Mouse (Mus musculus): Measurements from ENCODE around the gene Csrnp3. TPM values are rescaled to one million over a fixed set of nuclear protein-coding genes. Genes with fewer than 3 reads are reported as not detected.

Gene Csrnp3
- polyA plus RNA-seq, 1 experiment from 2014 or later: 60.5 TPM

DNA sequence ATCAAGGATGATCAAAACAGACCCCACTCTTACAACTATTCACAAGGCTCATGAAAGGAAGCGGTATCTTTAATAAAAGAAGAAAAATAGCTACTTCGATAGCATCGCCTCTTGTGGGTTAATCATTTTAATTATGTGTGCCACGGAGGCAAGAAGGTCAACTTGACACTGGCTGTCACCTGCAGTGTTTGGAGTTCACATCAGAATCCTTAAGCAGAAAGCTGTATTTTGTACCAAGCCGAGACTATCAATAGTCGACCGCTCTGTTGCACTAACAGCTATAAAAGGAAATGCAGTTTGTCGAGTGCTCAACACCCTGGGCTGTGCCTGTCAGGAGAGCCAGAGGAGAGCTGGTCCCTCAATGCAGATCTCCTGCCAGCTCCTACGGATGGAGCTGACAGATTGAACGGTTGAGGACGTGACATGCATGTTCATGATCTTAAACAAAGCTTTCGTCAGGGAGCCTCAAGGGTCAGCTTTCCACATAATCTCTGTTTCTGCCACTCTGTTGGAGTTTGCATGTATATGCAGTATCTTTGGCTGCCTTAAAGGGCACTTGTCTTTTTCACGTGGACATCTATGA is 149.4 kb downstream of the Csrnp3 start:
- Histone ChIP-seq H3K27me3 (no peaks in the 10 kb centered on the region), H3K4me3 (replicated peaks) (no peak overlapping the region), H3K4me1 (replicated peaks) (peaks cover 70% of the 10 kb centered on the region), H3K36me3 (no peaks in the 10 kb centered on the region), H3K4me2 (replicated peaks) (peak overlapping the region; percentile 41), H3K9me3 (no peaks in the 10 kb centered on the region), H3K9ac (replicated peaks) (0 out of 2 replicates have a peak overlapping the region, but pooled peaks have one; percentile 19), H3K27ac (peak overlapping the region; percentile 93)
- WGBS: 7% methylated on average over 13 of the region's 13 CpGs
- peak; percentile 96 for ATAC-seq

DNA sequence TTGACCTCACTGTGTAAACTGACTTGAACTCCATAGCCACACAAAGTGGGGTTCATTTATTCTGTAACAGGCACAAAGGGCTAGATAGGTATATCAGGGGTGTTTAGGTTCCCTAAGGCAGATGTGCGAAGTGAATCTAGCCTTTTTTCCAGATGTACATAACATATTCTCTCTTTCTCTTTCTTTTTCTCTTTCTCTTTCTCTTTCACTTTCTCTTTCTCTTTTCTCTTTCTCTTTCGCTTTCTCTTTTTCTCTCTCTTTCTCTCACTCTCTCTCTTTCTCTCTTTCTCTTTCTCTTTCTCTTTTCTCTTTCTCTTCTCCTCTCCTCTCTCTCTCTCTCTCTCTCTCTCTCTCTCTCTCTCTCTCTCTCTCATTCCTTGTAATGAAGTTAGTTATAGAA is 153.2 kb downstream of the Csrnp3 start:
- Histone ChIP-seq H3K9me3 (no peaks in the 10 kb centered on the region), H3K4me3 (replicated peaks) (no peak overlapping the region), H3K27ac (no peak overlapping the region), H3K4me1 (replicated peaks) (peaks cover 50% of the 10 kb centered on the region), H3K27me3 (no peaks in the 10 kb centered on the region), H3K9ac (replicated peaks) (no peak overlapping the region), H3K4me2 (replicated peaks) (no peak overlapping the region), H3K36me3 (peaks cover 14% of the 10 kb centered on the region)
- no peak for ATAC-seq
- 95% methylated on average over 2 of the region's 2 CpGs for WGBS

DNA sequence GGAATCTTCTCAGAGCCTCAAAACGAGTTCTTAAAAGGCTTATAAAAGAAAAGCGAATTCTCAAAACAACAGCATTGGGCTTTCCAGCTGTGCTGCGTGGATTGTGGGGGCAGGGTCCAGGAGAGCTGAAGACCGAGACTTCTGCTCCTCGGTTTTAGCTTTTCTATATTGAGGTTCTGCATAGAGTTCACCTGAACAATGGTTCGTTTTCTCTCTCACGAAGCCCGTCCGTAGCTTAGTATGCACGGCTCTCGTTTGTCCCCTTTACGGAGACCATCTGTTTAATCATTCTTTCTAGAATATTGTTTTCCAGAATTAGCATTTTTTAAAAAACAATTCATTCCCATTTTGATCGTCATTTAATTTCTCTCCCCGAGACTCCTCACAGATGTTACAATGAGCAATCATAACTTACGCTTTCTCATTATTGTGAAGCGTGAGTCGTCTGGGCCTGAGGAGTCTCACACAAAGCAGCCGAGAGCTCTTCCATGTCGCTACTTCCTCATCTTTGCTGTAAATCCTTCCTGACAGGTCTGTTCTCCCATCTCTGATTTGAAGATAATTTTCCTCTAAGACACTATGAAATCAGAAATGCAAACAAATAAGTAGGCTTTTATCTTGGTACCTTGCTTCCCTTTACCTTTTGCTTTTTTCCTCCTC is 163.6 kb downstream of the Csrnp3 start:
- H3K4me1 ChIP-seq (replicated peaks): peaks cover 12% of the 10 kb centered on the region
- 54% methylated on average over 19 of the region's 19 CpGs for WGBS
- no peaks in the 10 kb centered on the region for H3K27me3 ChIP-seq
- no peaks in the 10 kb centered on the region for H3K9me3 ChIP-seq
- ATAC-seq: peak; percentile 55; the same call in 1 of the 2 replicates
- no peak overlapping the region; the same call in 1 of the 2 replicates for H3K9ac ChIP-seq (replicated peaks)
- H3K36me3 ChIP-seq: peaks cover 17% of the 10 kb centered on the region
- H3K27ac ChIP-seq: peak overlapping the region; percentile 30
- H3K4me3 ChIP-seq (replicated peaks): no peak overlapping the region
- H3K4me2 ChIP-seq (replicated peaks): no peak overlapping the region

DNA sequence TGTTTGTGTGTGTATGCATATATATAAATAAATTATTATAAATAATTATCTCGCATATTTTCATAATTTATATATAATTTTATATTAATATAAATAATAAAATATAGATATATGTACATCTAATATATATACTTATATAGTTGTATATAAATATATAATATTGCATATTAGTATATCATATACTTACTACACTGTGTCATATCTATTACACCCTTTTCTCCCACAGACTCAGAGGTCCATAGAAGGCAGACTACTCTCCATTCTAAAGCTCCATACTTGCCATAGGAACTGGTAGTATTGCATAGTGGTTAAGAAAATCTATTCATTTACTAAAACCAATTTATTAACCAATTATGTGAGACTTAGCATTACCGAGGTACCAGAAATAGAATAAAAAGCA is 164.1 kb downstream of the Csrnp3 start:
- H3K9ac ChIP-seq (replicated peaks): no peak overlapping the region
- H3K9me3 ChIP-seq: no peaks in the 10 kb centered on the region
- peaks cover 12% of the 10 kb centered on the region for H3K4me1 ChIP-seq (replicated peaks)
- no peak overlapping the region for H3K27ac ChIP-seq
- no peak overlapping the region for H3K4me3 ChIP-seq (replicated peaks)
- WGBS: 80% methylated on average over 2 of the region's 2 CpGs
- H3K27me3 ChIP-seq: no peaks in the 10 kb centered on the region
- no peak overlapping the region for H3K4me2 ChIP-seq (replicated peaks)
- ATAC-seq: no peak
- peaks cover 11% of the 10 kb centered on the region for H3K36me3 ChIP-seq

DNA sequence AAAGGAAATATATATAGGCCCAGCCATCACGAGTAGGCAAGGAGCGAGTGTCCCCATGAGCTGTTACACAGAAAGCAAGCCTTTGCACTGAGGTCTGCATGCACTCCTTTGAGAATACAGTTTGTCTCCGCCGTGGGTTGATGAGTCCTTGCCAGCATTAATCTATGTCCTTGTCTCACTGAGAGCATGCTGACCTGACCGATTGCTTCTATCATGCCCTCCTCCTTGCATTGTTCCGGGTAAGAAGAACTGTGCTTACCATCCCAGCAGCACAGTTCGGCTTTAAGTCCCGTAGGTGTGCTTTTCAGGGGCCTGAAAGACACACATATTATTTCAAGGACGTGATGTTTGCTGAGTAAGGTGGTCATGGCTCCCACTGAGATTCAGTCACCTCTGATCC is 173.1 kb downstream of the Csrnp3 start:
- Histone ChIP-seq H3K27me3 (no peaks in the 10 kb centered on the region), H3K27ac (peak overlapping the region; percentile 16; the same call in 1 of the 2 replicates), H3K36me3 (peaks cover 47% of the 10 kb centered on the region), H3K9ac (replicated peaks) (no peak overlapping the region), H3K4me3 (replicated peaks) (no peak overlapping the region), H3K9me3 (0 out of 2 replicates have a peak, but pooled peaks cover 4% of the 10 kb centered on the region), H3K4me2 (replicated peaks) (no peak overlapping the region), H3K4me1 (replicated peaks) (no peaks in the 10 kb centered on the region)
- WGBS: 87% methylated on average over 9 of the region's 9 CpGs
- ATAC-seq: no peak

DNA sequence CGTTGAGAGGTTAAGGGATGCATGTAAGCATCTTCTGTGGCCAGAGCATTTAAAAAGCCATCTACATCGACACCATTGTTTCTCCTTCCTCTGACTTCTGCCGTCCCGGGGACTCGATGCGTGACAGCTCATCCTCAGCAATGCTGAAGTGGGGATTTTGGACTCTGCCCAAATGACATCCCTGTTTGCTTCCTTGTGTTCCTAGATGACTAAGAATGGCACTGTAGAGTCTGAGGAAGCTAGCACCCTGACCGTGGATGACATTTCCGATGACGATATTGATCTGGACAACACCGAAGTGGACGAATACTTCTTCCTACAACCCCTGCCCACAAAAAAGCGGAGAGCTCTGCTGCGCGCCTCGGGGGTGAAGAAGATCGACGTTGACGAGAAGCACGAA is 173.7 kb downstream of the Csrnp3 start:
- no peak overlapping the region for H3K4me2 ChIP-seq (replicated peaks)
- H3K4me3 ChIP-seq (replicated peaks): no peak overlapping the region
- H3K36me3 ChIP-seq: peaks cover 52% of the 10 kb centered on the region
- H3K4me1 ChIP-seq (replicated peaks): no peaks in the 10 kb centered on the region
- ATAC-seq: no peak
- 94% methylated on average over 19 of the region's 19 CpGs for WGBS
- 0 out of 2 replicates have a peak, but pooled peaks cover 4% of the 10 kb centered on the region for H3K9me3 ChIP-seq
- H3K27me3 ChIP-seq: no peaks in the 10 kb centered on the region
- peak overlapping the region; percentile 16; the same call in 1 of the 2 replicates for H3K27ac ChIP-seq
- H3K9ac ChIP-seq (replicated peaks): no peak overlapping the region; the same call in 1 of the 2 replicates

DNA sequence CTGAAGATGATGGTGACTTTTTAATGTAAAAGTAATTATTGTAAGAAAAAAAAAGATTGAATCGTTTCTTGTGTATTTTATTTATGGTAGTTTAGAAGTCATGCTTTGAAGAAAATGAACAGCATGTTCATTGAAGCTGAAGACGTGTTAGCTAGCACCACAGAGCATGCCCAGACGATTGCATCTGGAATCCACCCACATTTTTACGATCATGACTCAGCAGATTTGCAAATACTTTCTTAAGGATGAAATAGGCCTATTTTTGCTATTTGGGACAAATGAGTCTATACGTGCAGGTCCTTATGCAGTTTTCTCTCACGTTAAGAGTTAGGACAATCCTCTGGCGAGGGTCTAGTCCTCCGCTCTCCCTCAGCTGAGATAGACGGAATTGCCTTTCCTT is 177.9 kb downstream of the Csrnp3 start:
- 0 out of 2 replicates have a peak, but pooled peaks cover 4% of the 10 kb centered on the region for H3K9me3 ChIP-seq
- WGBS: 93% methylated on average over 9 of the region's 9 CpGs
- H3K27me3 ChIP-seq: no peaks in the 10 kb centered on the region
- no peak overlapping the region for H3K4me2 ChIP-seq (replicated peaks)
- H3K4me3 ChIP-seq (replicated peaks): no peak overlapping the region
- H3K4me1 ChIP-seq (replicated peaks): peaks cover 15% of the 10 kb centered on the region
- no peak overlapping the region for H3K9ac ChIP-seq (replicated peaks)
- no peak for ATAC-seq
- H3K27ac ChIP-seq: no peak overlapping the region
- H3K36me3 ChIP-seq: peaks cover 64% of the 10 kb centered on the region

DNA sequence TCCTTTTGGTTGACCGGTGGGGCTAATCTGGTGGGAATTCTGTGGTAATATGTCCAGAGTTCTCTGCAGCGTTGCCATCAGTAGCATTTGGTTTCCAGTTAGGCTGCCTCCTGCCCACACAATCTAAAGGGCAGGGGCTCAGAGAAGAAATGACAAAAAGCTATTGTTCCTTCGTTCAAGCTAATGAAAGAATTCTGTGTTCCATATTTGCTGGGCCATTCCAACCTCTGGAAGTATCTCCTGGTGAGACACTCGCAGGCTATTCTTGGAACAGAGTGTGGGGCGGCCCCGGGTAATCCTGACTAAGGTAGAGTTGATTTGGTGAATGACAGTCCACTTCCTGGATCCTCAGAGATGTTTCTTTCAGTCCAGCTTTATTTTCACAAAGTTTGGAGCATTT is 179.3 kb downstream of the Csrnp3 start:
- ATAC-seq: no peak
- Histone ChIP-seq H3K27me3 (no peaks in the 10 kb centered on the region), H3K4me1 (replicated peaks) (peaks cover 28% of the 10 kb centered on the region), H3K9me3 (0 out of 2 replicates have a peak, but pooled peaks cover 2% of the 10 kb centered on the region), H3K9ac (replicated peaks) (no peak overlapping the region), H3K36me3 (peaks cover 51% of the 10 kb centered on the region), H3K27ac (no peak overlapping the region), H3K4me3 (replicated peaks) (no peak overlapping the region), H3K4me2 (replicated peaks) (no peak overlapping the region)
- 76% methylated on average over 6 of the region's 6 CpGs for WGBS

DNA sequence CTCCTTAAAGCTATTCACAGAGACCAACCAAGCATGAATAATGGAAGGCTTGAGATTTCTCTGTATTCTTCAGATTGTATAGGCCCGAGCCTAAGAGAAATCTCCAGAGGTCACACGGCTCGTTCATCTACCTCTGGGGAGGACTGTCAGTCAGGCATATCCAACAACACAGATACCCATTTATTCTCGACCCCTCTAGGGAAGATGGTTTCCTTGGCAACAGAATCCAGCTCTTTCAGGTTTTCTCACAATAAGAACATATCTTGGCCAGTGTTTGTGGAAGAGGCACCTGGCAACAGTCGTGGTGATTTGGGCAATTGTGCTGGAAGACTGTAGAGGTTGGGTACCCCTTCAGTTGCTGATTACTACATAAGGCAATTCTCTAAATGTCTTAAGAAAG is 183.2 kb downstream of the Csrnp3 start:
- peaks cover 28% of the 10 kb centered on the region for H3K4me1 ChIP-seq (replicated peaks)
- no peaks in the 10 kb centered on the region for H3K9me3 ChIP-seq
- no peak overlapping the region for H3K9ac ChIP-seq (replicated peaks)
- H3K36me3 ChIP-seq: peaks cover 15% of the 10 kb centered on the region; the same call in 1 of the 2 replicates
- ATAC-seq: peak; percentile 97
- H3K27ac ChIP-seq: peak overlapping the region; percentile 53; the same call in 1 of the 2 replicates
- no peak overlapping the region for H3K4me3 ChIP-seq (replicated peaks)
- H3K4me2 ChIP-seq (replicated peaks): no peak overlapping the region
- 5% methylated on average over 5 of the region's 5 CpGs for WGBS
- H3K27me3 ChIP-seq: no peaks in the 10 kb centered on the region

DNA sequence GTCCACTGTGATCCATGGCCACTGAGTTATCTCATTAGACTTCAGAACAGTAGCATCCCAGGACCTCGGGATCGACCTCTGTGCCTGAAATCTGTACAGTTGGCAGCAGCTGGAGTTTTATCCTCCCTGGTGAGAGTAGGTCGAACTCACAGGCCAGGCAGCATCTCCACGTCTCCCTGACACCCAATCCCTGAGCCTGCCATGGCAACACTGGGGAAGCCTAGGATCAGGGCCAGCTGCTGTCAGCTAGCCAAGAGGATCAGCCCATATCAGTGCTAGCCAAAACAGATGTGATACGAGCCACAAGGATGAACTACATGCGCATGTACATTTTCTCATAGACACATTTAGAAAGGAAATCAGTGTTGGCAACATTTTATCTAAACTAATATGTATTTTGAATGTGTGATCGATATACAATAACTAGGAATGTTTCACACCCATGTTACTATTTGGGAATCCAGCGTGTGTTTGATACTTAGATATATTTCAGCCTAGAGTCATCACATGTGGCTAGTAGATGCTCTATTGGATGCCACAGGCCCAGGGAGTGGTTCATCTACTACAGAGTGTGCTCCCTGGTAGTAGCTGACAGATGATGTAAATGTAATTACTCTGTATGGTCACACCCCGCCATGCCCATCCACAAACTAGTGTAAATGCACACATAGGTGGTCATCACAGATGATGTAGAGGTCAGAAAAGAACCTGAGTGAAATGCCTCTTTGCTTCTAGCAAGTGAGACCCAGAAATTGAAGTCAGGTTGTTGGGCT is 189.5 kb downstream of the Csrnp3 start:
- peak; percentile 82 for ATAC-seq
- WGBS: 66% methylated on average over 9 of the region's 9 CpGs
- no peaks in the 10 kb centered on the region for H3K36me3 ChIP-seq
- no peak overlapping the region for H3K9ac ChIP-seq (replicated peaks)
- H3K4me3 ChIP-seq (replicated peaks): no peak overlapping the region
- no peaks in the 10 kb centered on the region for H3K9me3 ChIP-seq
- H3K4me1 ChIP-seq (replicated peaks): peaks cover 11% of the 10 kb centered on the region
- H3K27me3 ChIP-seq: no peaks in the 10 kb centered on the region
- H3K4me2 ChIP-seq (replicated peaks): no peak overlapping the region
- no peak overlapping the region for H3K27ac ChIP-seq

DNA sequence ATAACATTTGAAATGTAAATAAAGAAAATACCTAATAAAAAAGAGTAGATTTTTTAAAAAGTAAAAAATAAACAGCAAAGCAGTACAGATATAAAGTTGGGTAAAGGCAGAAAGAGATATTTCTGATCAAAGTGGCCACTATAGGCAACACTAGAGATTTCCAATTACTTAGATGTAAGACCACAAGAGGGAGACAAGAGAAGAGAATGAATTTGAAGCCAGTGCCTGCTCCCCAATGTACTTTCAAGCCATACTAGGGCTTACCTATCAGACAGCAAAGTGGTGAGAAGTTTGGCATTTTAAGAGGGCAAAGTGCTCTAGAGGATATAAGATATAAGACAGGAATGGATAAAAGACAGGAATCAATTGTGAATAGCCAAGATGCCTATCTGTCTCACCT is 195.0 kb downstream of the Csrnp3 start:
- Histone ChIP-seq H3K27ac (no peak overlapping the region), H3K4me2 (replicated peaks) (no peak overlapping the region)
- no peak for ATAC-seq

More for the DNA sequence above, 195.0 kb downstream of the Csrnp3 start:
- Histone ChIP-seq H3K9ac (replicated peaks) (no peak overlapping the region), H3K36me3 (no peaks in the 10 kb centered on the region), H3K27me3 (no peaks in the 10 kb centered on the region), H3K4me1 (replicated peaks) (peaks cover 28% of the 10 kb centered on the region), H3K9me3 (no peaks in the 10 kb centered on the region), H3K4me3 (replicated peaks) (no peak overlapping the region)
